Mouse (Mus musculus) myocyte (in vitro differentiated cells): Measurements from ENCODE around the gene Adk.

Source experiments
- CEBPB ChIP-seq: IDR thresholded peaks from 2 replicates; pipeline ENCODE4 v1.6.1; 2011; ENCODE audit warnings: mild to moderate bottlenecking, moderate library complexity; ENCODE audit not compliant: poor library complexity, insufficient read depth, severe bottlenecking
- POLR2AphosphoS2 ChIP-seq: IDR thresholded peaks from one replicate; pipeline ENCODE4 v1.6.1; 2011; ENCODE audit warnings: low read depth, control low read depth; ENCODE audit not compliant: insufficient read length

DNA sequence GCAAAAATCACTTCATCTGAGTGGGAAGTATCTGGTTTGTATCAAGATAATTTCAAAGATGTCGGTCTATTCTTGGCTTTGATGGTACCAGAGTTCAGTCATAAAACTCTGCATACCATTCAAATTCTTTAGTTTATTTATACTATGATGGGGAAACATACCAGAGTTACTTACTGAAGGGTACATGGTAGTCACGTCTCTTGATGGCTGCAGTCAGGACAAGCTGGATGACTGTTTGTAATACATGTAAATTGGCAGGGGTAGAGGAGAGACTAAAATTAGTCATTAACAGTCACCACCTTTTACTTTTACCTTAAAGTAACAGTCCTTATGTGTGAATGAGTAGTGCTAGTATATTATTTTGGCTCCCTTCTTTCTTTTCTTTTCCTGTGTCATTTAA lies 125.4 kb downstream of the Adk start:
- TF ChIP-seq POLR2AphosphoS2 (no peak), CEBPB (no peak)
